ENCODE assay signal across 19 mouse cellular contexts in genomic region chr16:45976251-45976650, GRCm38 (mm10). TPM values are rescaled to one million over a fixed set of nuclear protein-coding genes. Genes with fewer than 3 reads are reported as not detected.
DNase-seq lines count a peak whose midpoint lies in the region; ATAC-seq and TF ChIP-seq lines count a peak whose summit lies in the region.
"Had no signal": no experiment of that assay in that cellular context is flagged by ENCODE, and none has a peak within 500 bp of the region (broad histone marks: within the 10 kb centered on the region; RNA-seq: fewer than 3 reads in every experiment).

No protein-coding gene starts in this region.

- no peaks in the 10 kb centered on the region for H3K9me3 ChIP-seq in liver, postnatal 0 days (ENCODE audit: low read length)

- H3K4me2 ChIP-seq in liver, postnatal 0 days (ENCODE audit: low read depth, low read length) = no peak overlapping the region

- no peak for ATAC-seq in liver, postnatal 0 days
- ATAC-seq: activated CD4-positive, CD25-positive, alpha-beta regulatory T cell, adult 4 months; CD4-positive, CD25-positive, alpha-beta regulatory T cell, adult 4 months; Patski had no signal

- 18% methylated on average over 1 of the region's 1 CpGs for WGBS in liver, adult 2 months
- 49% methylated on average over 1 of the region's 1 CpGs for WGBS in liver, postnatal 0 days (ENCODE audit: insufficient replicate concordance)

- H3K36me3 ChIP-seq in liver, adult 2 months (ENCODE audit: control insufficient read depth, insufficient read depth, low read length) = peaks cover 84% of the 10 kb centered on the region
- H3K36me3 ChIP-seq in liver, postnatal 0 days (replicated peaks; ENCODE audit: insufficient read depth, low read length) = peaks cover 2% of the 10 kb centered on the region; the same call in 1 of the 2 replicates
- H3K36me3 ChIP-seq: G1E had no signal

- no peaks in the 10 kb centered on the region for H3K27me3 ChIP-seq in liver, adult 2 months (ENCODE audit: control insufficient read depth, insufficient read depth, low read length)
- no peaks in the 10 kb centered on the region for H3K27me3 ChIP-seq in liver, postnatal 0 days (ENCODE audit: insufficient read depth, low read length)
- H3K27me3 ChIP-seq: CH12.LX, Patski had no signal

- TF ChIP-seq CTCF in liver, adult 2 months (IDR thresholded peaks at IDR 0.05; ENCODE audit: low read depth, low read length) = no peak
- no peak for TF ChIP-seq CTCF in liver, postnatal 0 days (IDR thresholded peaks at IDR 0.05; ENCODE audit: low read depth)

- DNase-seq in liver, adult 2 months (ENCODE audit: extremely low read depth, low read depth, low spot score) = peak; percentile 93
- DNase-seq in liver, postnatal 0 days = no peak
- DNase-seq: adrenal gland, adult 2 months; adrenal gland, adult 8-10 months; adrenal gland, postnatal 10 days; adrenal gland, postnatal 14 days; adrenal gland, postnatal 25 days; adrenal gland, postnatal 36 days; B cell, adult 2 months; cerebellum, adult 11 months; cerebellum, adult 11-12 months; cerebellum, adult 18-20 months; cerebellum, adult 2 months had no signal

- H3K9ac ChIP-seq in liver, adult 2 months (ENCODE audit: low read depth, low read length) = peak overlapping the region; percentile 76; the same call in 1 of the 2 replicates
- H3K9ac ChIP-seq in liver, postnatal 0 days (replicated peaks) = no peak overlapping the region

- H3K27ac ChIP-seq in liver, adult 2 months (replicated peaks; ENCODE audit: insufficient read depth, low read depth, low read length) = peak overlapping the region; percentile 97
- no peak overlapping the region for H3K27ac ChIP-seq in liver, postnatal 0 days (ENCODE audit: low read depth)

- no peak overlapping the region for H3K4me3 ChIP-seq in liver, adult 2 months (ENCODE audit: insufficient read depth, low read depth, low read length)
- H3K4me3 ChIP-seq in liver, postnatal 0 days (ENCODE audit: low read depth, low read length) = no peak overlapping the region

- H3K79me2 ChIP-seq in liver, adult 2 months (ENCODE audit: control insufficient read depth, insufficient read depth, low read length) = peaks cover 14% of the 10 kb centered on the region

- peaks cover 40% of the 10 kb centered on the region for H3K4me1 ChIP-seq in liver, adult 2 months (ENCODE audit: control insufficient read depth, insufficient read depth, low read length)
- no peaks in the 10 kb centered on the region for H3K4me1 ChIP-seq in liver, postnatal 0 days (ENCODE audit: insufficient read depth)

- no peak for TF ChIP-seq POLR2A in liver, adult 2 months (IDR thresholded peaks at IDR 0.05; ENCODE audit: extremely low read depth, insufficient read depth, low read length)

- TF ChIP-seq EP300 in liver, postnatal 0 days (IDR thresholded peaks at IDR 0.05; ENCODE audit: low read depth) = no peak

RNA-seq across cellular contexts. Expression of gene Phldb2, which starts 22.9 kb away (rescaled TPM):
- 51.2 and 58.3 TPM in 2 replicates for total RNA-seq in liver, adult 2 months (2014; rRNA removed)
- 19.1 and 20.0 TPM in 2 replicates for polyA plus RNA-seq in liver, adult 2 months (2012; rRNA removed)
- 7.4 and 9.8 TPM in 2 replicates for polyA plus RNA-seq in liver, postnatal 0 days (2015; fragmentation: Nextera tagmentation; extraction: Ambion mirVana)
- total RNA-seq: CH12.LX, MEL had no signal
- polyA plus RNA-seq: activated CD4-positive, CD25-positive, alpha-beta regulatory T cell, adult 4 months; G1E had no signal

RNA-seq across cellular contexts. Expression of gene Plcxd2, which starts 33.8 kb away (rescaled TPM):
- total RNA-seq in liver, adult 2 months (2014; rRNA removed) = 40.7 and 43.6 TPM in 2 replicates
- polyA plus RNA-seq in liver, adult 2 months (2012; rRNA removed) = 20.2 and 20.8 TPM in 2 replicates
- polyA plus RNA-seq in liver, postnatal 0 days (2015; fragmentation: Nextera tagmentation; extraction: Ambion mirVana) = 5.8 and 6.6 TPM in 2 replicates
- total RNA-seq: CH12.LX, MEL had no signal
- polyA plus RNA-seq: G1E had no signal
